Mouse (Mus musculus) heart, postnatal 36 days (tissue): ENCODE measurements around the gene Hoxb3. TPM values are rescaled to one million over a fixed set of nuclear protein-coding genes. Genes with fewer than 3 reads are reported as not detected.

Experiments used
- DNase-seq, 2 experiments: peaks; one replicate each; pipeline ENCODE4 v3.0.0; 2021 to 2022
- intact Hi-C: fragments of 180-260 bp; cut with DNase I; formaldehyde crosslinking; loops from one replicate; pipeline ENCODE4 v1.15.1; 2025
- total RNA-seq, 2 experiments: library from RNA; stranded (reverse); gene quantifications; 2 replicates each; pipeline ENCODE4 v1.2.3; 2021

The Hoxb3 gene
- total RNA-seq, 2 experiments from 2014 or later = 0.42 to 0.68 TPM

- intact Hi-C loops = no loop called here
- no peak for DNase-seq
Observed at GRCm38 (mm10) chr11:96287411-96287810, 35.7 kb upstream of the Hoxb3 start.

- intact Hi-C loops = no loop called here
Observed at GRCm38 (mm10) chr11:96288455-96289221, 34.5 kb upstream of the Hoxb3 start.

GRCm38 (mm10) chr11:96289293-96289692, 33.8 kb upstream of the Hoxb3 start:
- intact Hi-C loops = no loop called here

More at GRCm38 (mm10) chr11:96288455-96289221, 34.5 kb upstream of the Hoxb3 start:
- no peak for DNase-seq

GRCm38 (mm10) chr11:96289837-96290236, 33.3 kb upstream of the Hoxb3 start:
- no peak for DNase-seq
- intact Hi-C loops = no loop called here

More at GRCm38 (mm10) chr11:96289293-96289692, 33.8 kb upstream of the Hoxb3 start:
- DNase-seq = no peak

GRCm38 (mm10) chr11:96290705-96291355, 32.3 kb upstream of the Hoxb3 start:
- intact Hi-C loops = no loop called here
- no peak for DNase-seq

GRCm38 (mm10) chr11:96291681-96292564, 31.2 kb upstream of the Hoxb3 start, which contains the start of gene Hoxb6:
Gene Hoxb6 (plus strand): TSS chr11:96292476.
- intact Hi-C loops = no loop called here

GRCm38 (mm10) chr11:96292565-96293301, 30.4 kb upstream of the Hoxb3 start:
- intact Hi-C loops = no loop called here
- no peak for DNase-seq

More at GRCm38 (mm10) chr11:96291681-96292564, 31.2 kb upstream of the Hoxb3 start, which contains the start of gene Hoxb6:
- DNase-seq = no peak

GRCm38 (mm10) chr11:96293302-96293921, 29.7 kb upstream of the Hoxb3 start:
- no peak for DNase-seq
- intact Hi-C loops = no loop called here

- intact Hi-C loops = loop anchor here (2.0 kb wide), 1 partner anchor 14 kb away; the partner anchor contains the start of gene Hoxb8
Observed at GRCm38 (mm10) chr11:96294245-96295091, 28.7 kb upstream of the Hoxb3 start.

GRCm38 (mm10) chr11:96295092-96295835, 27.9 kb upstream of the Hoxb3 start:
- intact Hi-C loops = loop anchor here (2.0 kb wide), 1 partner anchor 14 kb away; the partner anchor contains the start of gene Hoxb8
- DNase-seq = no peak

More at GRCm38 (mm10) chr11:96294245-96295091, 28.7 kb upstream of the Hoxb3 start:
- peak; percentile 69 to 74 for DNase-seq

GRCm38 (mm10) chr11:96296997-96297396, 26.1 kb upstream of the Hoxb3 start:
- DNase-seq = no peak
- intact Hi-C loops = no loop called here

- DNase-seq = no peak
- intact Hi-C loops = no loop called here
Observed at GRCm38 (mm10) chr11:96297428-96297827, 25.7 kb upstream of the Hoxb3 start.

- no peak for DNase-seq
- intact Hi-C loops = no loop called here
Observed at GRCm38 (mm10) chr11:96297968-96298635, 25.0 kb upstream of the Hoxb3 start.

GRCm38 (mm10) chr11:96298895-96299667, 24.0 kb upstream of the Hoxb3 start:
- intact Hi-C loops = no loop called here
- DNase-seq = no peak

GRCm38 (mm10) chr11:96299781-96300180, 23.3 kb upstream of the Hoxb3 start:
- intact Hi-C loops = no loop called here
- no peak for DNase-seq

GRCm38 (mm10) chr11:96300354-96301063, 22.6 kb upstream of the Hoxb3 start:
- intact Hi-C loops = no loop called here

More at GRCm38 (mm10) chr11:96300354-96301063, 22.6 kb upstream of the Hoxb3 start:
- no peak for DNase-seq
